Mouse (Mus musculus) frontal cortex, postnatal 10 days (tissue): Measurements from ENCODE around the gene Glb1l.
A peak's percentile ranks its signal among the peaks of the same experiment; 100 is the strongest.

Experiments used
- DNase-seq, 2 experiments: peaks; one replicate each; pipeline ENCODE4 v3.0.0; 2022; ENCODE audit warnings: low spot score in 2 of 2, mixed read lengths in 1 of 2

Glb1l gene

GRCm38 (mm10) chr1:75231224-75231623 is 20.6 kb upstream of the Glb1l start:
- DNase-seq, result no peak

GRCm38 (mm10) chr1:75230335-75230994 is 19.9 kb upstream of the Glb1l start:
- DNase-seq, result no peak

GRCm38 (mm10) chr1:75229158-75229557 is 18.5 kb upstream of the Glb1l start:
- no peak for DNase-seq

GRCm38 (mm10) chr1:75227653-75228052 is 17.0 kb upstream of the Glb1l start:
- DNase-seq, result no peak

GRCm38 (mm10) chr1:75226138-75226537 is 15.5 kb upstream of the Glb1l start:
- no peak for DNase-seq

DNA sequence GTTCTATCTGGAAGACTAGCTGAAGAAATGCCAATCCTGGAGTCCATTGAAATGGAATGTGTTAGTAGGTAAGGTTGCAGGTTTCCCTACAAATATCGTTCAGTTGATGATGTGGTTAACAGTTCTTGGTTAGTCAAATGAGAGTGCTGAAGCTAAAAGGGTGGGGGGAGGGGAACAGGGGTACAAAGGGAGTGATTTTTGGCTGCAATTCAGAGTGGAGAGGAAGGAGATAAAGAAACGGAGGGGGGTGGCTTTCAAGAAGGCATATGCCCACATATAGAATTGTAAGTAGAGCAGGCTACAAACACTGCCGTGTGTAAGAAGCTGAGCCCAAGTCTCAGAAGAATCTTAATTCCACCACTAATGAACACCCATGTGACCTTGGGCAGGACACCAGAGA is 14.9 kb upstream of the Glb1l start:
- DNase-seq, result no peak

DNA sequence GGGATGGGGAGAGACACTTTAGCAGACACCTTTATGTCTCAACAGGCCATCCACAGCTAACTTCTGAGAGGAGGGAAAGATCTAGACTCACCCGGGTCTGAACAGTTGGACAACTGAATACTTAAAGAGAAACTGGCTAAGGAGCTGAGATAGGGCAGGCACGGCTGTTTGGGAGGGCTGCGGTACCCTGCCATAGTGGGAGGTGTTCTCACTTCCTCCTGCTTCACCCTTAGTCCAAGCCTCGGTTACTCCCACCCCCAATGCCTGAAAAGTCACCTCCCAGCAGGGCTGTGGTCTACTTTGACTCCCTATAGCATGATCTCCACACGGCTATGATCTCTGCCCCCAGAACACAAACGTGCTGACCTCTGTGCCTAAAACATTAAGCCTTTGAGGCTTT is 12.9 kb upstream of the Glb1l start:
- DNase-seq, result no peak

- DNase-seq, result no peak
Observed at GRCm38 (mm10) chr1:75222926-75223325, 12.3 kb upstream of the Glb1l start.

- no peak for DNase-seq
Observed at GRCm38 (mm10) chr1:75221538-75221937, 10.9 kb upstream of the Glb1l start.

- no peak for DNase-seq
Observed at GRCm38 (mm10) chr1:75219531-75219930, 8.9 kb upstream of the Glb1l start, which contains the start of gene Tuba4a. Gene Tuba4a, minus strand, starts transcription at chr1:75219865.

DNA sequence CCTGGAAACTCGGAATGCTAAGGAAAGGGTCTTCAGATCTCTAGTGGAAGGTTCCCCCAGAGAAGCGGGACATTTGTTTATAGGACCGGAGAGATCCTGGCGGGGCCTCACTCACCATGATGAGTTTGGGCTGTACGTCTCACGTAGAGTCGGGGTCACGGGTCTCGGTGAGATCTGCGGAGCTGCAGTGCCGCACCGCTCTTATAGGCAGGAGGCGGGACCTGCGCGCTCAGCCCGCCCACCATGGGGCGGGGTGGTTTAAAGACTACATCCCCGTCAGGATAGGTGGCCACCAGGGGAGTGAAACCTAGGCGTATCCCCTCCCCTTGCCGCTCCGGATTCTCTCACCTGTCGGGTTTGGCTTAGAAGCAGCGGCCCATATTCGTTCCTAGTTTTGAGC is 8.5 kb upstream of the Glb1l start:
- peak; percentile 85 to 87 for DNase-seq

DNA sequence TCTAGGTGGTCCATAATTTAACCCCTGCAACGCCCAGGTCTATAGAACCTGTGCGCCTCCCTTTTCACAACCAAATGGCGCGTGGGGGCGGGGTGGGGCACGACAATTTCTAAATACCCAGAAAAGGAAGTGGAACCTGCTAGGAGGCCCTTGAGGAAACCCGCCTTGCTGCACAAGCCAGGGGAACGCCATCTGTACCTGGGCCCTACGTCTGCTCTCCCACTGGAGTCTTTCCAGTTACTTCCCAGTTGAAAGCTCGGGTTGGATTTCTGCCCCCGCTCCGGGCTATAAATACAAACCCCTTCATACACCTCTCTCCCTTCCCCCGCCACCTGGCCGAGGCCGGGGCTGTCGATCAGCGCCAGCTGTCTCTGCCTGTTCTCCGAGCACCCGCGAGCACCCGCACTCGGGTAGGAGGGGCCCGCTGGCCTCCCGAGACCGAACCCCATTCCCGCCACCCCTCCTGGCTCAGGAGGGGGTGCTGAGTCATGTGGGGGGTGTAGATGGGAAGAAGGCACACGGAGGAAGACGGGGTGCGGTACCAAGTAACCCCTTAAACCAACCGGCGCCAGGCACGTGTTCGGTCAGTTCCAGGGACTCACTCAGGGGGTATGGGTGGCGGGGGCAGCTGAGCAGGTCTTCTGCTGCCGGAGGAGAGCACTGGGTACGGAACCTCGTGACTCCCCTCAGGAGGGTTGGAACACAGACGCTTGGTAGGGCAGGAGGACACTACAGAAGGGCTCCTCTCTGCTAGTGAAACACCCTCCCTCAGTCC is 7.8 kb upstream of the Glb1l start:
- peak; percentile 40 to 66 for DNase-seq

DNA sequence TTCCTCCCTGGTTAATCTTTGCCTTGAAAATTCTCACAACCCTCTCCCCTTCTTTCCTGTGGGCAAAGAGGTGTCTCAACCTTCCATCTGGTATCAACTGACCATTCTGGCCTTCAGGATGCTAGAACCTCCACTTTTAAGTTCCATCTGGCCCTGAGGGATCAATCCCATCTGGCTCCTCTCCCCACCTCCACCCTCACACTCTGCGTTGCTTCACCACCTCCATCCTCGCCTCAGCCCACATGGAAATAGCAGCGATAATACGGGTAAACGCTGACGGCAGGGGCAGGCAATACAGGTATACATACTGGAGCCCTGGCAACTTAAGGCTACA is 7.2 kb upstream of the Glb1l start:
- DNase-seq, result no peak

DNA sequence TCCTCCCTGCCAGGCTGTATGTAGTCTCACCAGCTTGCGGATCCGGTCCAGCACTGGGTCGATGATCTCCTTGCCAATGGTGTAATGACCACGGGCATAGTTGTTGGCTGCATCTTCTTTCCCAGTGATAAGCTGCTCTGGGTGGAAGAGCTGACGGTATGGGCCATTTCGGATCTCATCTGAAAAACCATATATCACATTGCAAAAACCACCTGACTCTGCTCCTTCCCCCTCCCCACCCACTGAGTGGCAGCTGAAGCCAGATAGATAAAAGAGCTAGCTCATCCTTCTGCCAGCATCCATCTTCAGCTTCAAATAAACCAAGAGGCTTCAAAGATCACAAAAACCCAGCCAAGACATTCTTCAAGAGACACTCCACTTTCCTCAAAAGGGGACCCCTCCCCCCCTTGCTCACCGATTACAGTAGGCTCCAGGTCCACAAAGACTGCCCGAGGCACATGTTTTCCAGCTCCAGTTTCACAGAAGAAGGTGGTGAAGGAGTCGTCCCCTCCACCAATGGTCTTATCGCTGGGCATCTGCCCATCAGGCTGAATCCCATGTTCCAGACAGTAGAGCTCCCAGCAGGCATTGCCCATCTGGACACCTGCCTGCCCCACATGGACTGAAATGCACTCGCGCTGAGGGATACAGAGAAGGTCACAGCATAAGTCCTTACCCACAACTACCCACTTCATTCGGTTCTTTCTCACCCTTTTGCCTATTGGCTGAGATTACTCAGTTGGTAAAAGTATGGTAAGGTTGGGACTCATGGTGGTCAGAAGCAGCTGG is 6.4 kb upstream of the Glb1l start:
- DNase-seq, result no peak

GRCm38 (mm10) chr1:75215785-75216184 is 5.2 kb upstream of the Glb1l start:
- DNase-seq, result no peak

- DNase-seq, result peak; percentile 67 to 72
Observed at GRCm38 (mm10) chr1:75214886-75215285, 4.3 kb upstream of the Glb1l start.

- no peak for DNase-seq
Observed at GRCm38 (mm10) chr1:75214442-75214841, 3.8 kb upstream of the Glb1l start.

- DNase-seq, result no peak
Observed at GRCm38 (mm10) chr1:75213096-75213495, 2.5 kb upstream of the Glb1l start.

GRCm38 (mm10) chr1:75212542-75212941 is 1.9 kb upstream of the Glb1l start:
- no peak for DNase-seq

- no peak for DNase-seq
Observed at GRCm38 (mm10) chr1:75211141-75211708, 612 bp upstream of the Glb1l start.

DNA sequence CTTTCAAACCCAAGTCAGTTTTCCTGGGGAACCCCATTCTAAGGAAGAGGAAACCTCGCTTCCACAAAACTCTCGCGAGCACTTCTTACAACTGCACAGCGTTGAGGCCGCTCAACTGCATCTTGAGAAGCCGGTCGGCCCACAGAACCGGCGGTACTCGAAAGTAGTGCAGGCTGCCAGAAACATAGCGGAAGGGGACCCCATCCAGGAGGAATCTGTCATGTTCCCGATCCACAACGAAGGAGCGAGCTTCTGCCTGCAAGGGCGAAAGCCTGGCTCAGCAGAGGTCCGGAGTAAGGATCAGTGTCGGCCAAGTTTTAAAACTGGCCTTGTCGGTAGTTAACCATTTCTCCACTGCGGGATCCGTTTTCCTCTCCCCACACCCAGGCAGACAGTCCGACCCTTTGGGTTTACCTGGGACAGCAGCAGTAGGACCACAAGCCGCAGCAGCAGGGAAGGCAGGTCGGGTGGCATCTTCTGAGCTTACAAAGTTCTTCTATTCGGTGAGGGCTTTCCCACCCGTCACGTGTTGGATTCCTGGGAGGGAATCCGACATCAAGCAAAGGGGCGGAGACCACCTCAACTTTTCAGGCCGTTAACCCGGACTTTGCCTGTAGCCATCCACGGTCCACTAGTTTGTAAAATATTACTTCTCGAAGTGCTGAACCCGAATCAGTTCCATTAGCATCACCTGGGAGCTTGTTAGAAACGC is 1.5 kb downstream of the Glb1l start:
- DNase-seq, result no peak

- no peak for DNase-seq
Observed at GRCm38 (mm10) chr1:75201236-75201635, 9.4 kb downstream of the Glb1l start.
